ENCODE assay signal across 26 mouse cellular contexts in the genomic region with DNA sequence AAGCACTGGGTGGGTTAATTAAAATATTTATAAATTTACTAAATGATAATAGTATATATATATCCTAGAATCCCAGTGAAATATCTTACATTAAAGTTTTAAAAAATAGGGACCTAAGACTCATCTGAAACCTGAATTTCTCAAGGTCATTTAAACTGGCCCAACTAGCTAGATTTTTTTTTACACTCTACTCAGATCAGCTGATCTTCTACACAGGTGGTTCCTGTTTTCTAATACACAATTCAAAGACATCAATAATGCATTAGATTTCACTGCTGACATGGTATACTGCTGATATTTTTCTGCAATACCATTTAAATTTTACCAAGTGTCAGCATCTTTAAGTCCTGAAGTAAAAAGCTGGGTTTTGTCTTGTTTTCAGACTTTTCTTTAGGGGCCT.
"Had no signal": no experiment of that assay in that cellular context is flagged by ENCODE, and none has a peak within 500 bp of the region (broad histone marks: within the 10 kb centered on the region; RNA-seq: fewer than 3 reads in every experiment).

No protein-coding gene starts in this region.

- H3K36me3 ChIP-seq: embryonic facial prominence, embryonic 10.5 days; embryonic facial prominence, embryonic 12.5 days; embryonic facial prominence, embryonic 13.5 days; embryonic facial prominence, embryonic 15.5 days; forebrain, embryonic 10.5 days; forebrain, embryonic 12.5 days; forebrain, embryonic 15.5 days had no signal

- H3K9ac ChIP-seq: embryonic facial prominence, embryonic 12.5 days; embryonic facial prominence, embryonic 13.5 days; embryonic facial prominence, embryonic 15.5 days; forebrain, embryonic 12.5 days; forebrain, embryonic 13.5 days; forebrain, embryonic 15.5 days; forebrain, postnatal 0 days had no signal

- H3K4me3 ChIP-seq: embryonic facial prominence, embryonic 10.5 days; embryonic facial prominence, embryonic 12.5 days; embryonic facial prominence, embryonic 13.5 days; embryonic facial prominence, embryonic 15.5 days; erythroblast, embryonic 14.5 days; forebrain, embryonic 10.5 days; forebrain, embryonic 12.5 days; forebrain, embryonic 13.5 days; forebrain, embryonic 15.5 days; gastrocnemius, adult 2 months; heart, adult 2 months had no signal

- H3K4me2 ChIP-seq: embryonic facial prominence, embryonic 12.5 days; embryonic facial prominence, embryonic 13.5 days; embryonic facial prominence, embryonic 15.5 days; forebrain, embryonic 12.5 days; forebrain, embryonic 13.5 days; forebrain, embryonic 15.5 days had no signal

- H3K4me1 ChIP-seq: embryonic facial prominence, embryonic 10.5 days; forebrain, embryonic 10.5 days; forebrain, embryonic 12.5 days; forebrain, embryonic 13.5 days; forebrain, embryonic 15.5 days had no signal

- H3K27me3 ChIP-seq: embryonic facial prominence, embryonic 12.5 days; embryonic facial prominence, embryonic 13.5 days; embryonic facial prominence, embryonic 15.5 days; forebrain, embryonic 12.5 days; forebrain, embryonic 13.5 days; forebrain, embryonic 15.5 days had no signal

- ATAC-seq: forebrain, embryonic 13.5 days; forebrain, embryonic 14.5 days; forebrain, embryonic 15.5 days; forebrain, embryonic 16.5 days; forebrain, postnatal 0 days had no signal

- DNase-seq: cerebellum, adult 9-10 months; cerebellum, adult 9-11 months; cerebellum, postnatal 10 days; cerebellum, postnatal 14 days; cerebellum, postnatal 25 days; cerebellum, postnatal 36 days; embryo, embryonic 11 days; forebrain, postnatal 0 days; gastrocnemius, adult 2 months; gastrocnemius, postnatal 10 days; gastrocnemius, postnatal 14 days; gastrocnemius, postnatal 25 days; gastrocnemius, postnatal 36 days; heart, adult 18-20 months; heart, adult 2 months had no signal

- H3K27ac ChIP-seq: embryonic facial prominence, embryonic 10.5 days; embryonic facial prominence, embryonic 12.5 days; embryonic facial prominence, embryonic 13.5 days; embryonic facial prominence, embryonic 15.5 days; forebrain, embryonic 10.5 days; forebrain, embryonic 12.5 days; forebrain, embryonic 13.5 days; forebrain, embryonic 15.5 days; gastrocnemius, adult 2 months; heart, adult 2 months had no signal

- H3K9me3 ChIP-seq: embryonic facial prominence, embryonic 10.5 days; embryonic facial prominence, embryonic 12.5 days; embryonic facial prominence, embryonic 13.5 days; embryonic facial prominence, embryonic 15.5 days; forebrain, embryonic 10.5 days; forebrain, embryonic 12.5 days; forebrain, embryonic 13.5 days; forebrain, embryonic 15.5 days had no signal
